Mouse (Mus musculus) hindbrain, embryonic 16.5 days (tissue): Measurements from ENCODE around the gene Aplp2. TPM values are rescaled to one million over a fixed set of nuclear protein-coding genes. Genes with fewer than 3 reads are reported as not detected.
A peak's percentile ranks its signal among the peaks of the same experiment; 100 is the strongest.
"Not testable (repeated sequence)": the region's sequence is repeated elsewhere in the genome, so short reads cannot be mapped to it uniquely, and the experiment has no call there.

Experiments
- ATAC-seq: fragments of 200-750 bp; cut with Nextera tagmentation; 2 replicates; pipeline ENCODE4 v1.8.0; 2017; ENCODE audit warnings: moderate TSS enrichment, moderate library complexity
- H3K27ac ChIP-seq: fragments of 300-500 bp; sonication (generic); 2 replicates; pipeline ENCODE4 v1.5.1; 2014; ENCODE audit warnings: low read depth, mild to moderate bottlenecking, control low read depth, low read length, moderate library complexity
- H3K27me3 ChIP-seq: fragments of 300-500 bp; sonication (generic); replicated peaks from 2 replicates; pipeline ENCODE4 v1.6.1; 2014; ENCODE audit warnings: low read length; ENCODE audit not compliant: control insufficient read depth, insufficient read depth
- H3K36me3 ChIP-seq: fragments of 300-500 bp; sonication (generic); 2 replicates; pipeline ENCODE4 v1.6.1; 2014; ENCODE audit warnings: mild to moderate bottlenecking, low read length, moderate library complexity, mixed read lengths; ENCODE audit not compliant: control insufficient read depth, insufficient read depth
- H3K4me1 ChIP-seq: fragments of 300-500 bp; sonication (generic); 2 replicates; pipeline ENCODE4 v1.6.1; 2014; ENCODE audit warnings: low read depth, low read length; ENCODE audit not compliant: control insufficient read depth, insufficient read depth
- H3K4me2 ChIP-seq: fragments of 300-500 bp; sonication (generic); 2 replicates; pipeline ENCODE4 v1.6.1; 2014; ENCODE audit warnings: mild to moderate bottlenecking, low read length, control low read depth, moderate library complexity
- H3K4me3 ChIP-seq: fragments of 300-500 bp; sonication (generic); 2 replicates; pipeline ENCODE4 v1.5.1; 2014; ENCODE audit warnings: mild to moderate bottlenecking, low read length, control low read depth, moderate library complexity
- H3K9ac ChIP-seq: fragments of 300-500 bp; sonication (generic); 2 replicates; pipeline ENCODE4 v1.6.1; 2014; ENCODE audit warnings: low read depth, mild to moderate bottlenecking, control low read depth, low read length, moderate library complexity
- H3K9me3 ChIP-seq: fragments of 300-500 bp; sonication (generic); 2 replicates; pipeline ENCODE4 v1.6.1; 2014; ENCODE audit warnings: mild to moderate bottlenecking, low read length, moderate library complexity; ENCODE audit not compliant: control insufficient read depth
- WGBS: fragments of 180-500 bp; shearing (Covaris S2); extraction: QIAGEN DNeasy Blood & Tissue Kit; methylation state at CpG from one replicate; pipeline ENCODE4 v1.1.7; 2014; 5-methylcytosine and 5-hydroxymethylcytosine counted together
- polyA plus RNA-seq: library from polyadenylated mRNA; unstranded; fragments of >200 nt; fragmentation: Nextera tagmentation; extraction: Ambion mirVana; gene quantifications from 2 replicates; pipeline ENCODE4 v1.2.1, GENCODE M21; 2015

Gene Aplp2
- polyA plus RNA-seq, 1 experiment from 2014 or later: 464 TPM

DNA sequence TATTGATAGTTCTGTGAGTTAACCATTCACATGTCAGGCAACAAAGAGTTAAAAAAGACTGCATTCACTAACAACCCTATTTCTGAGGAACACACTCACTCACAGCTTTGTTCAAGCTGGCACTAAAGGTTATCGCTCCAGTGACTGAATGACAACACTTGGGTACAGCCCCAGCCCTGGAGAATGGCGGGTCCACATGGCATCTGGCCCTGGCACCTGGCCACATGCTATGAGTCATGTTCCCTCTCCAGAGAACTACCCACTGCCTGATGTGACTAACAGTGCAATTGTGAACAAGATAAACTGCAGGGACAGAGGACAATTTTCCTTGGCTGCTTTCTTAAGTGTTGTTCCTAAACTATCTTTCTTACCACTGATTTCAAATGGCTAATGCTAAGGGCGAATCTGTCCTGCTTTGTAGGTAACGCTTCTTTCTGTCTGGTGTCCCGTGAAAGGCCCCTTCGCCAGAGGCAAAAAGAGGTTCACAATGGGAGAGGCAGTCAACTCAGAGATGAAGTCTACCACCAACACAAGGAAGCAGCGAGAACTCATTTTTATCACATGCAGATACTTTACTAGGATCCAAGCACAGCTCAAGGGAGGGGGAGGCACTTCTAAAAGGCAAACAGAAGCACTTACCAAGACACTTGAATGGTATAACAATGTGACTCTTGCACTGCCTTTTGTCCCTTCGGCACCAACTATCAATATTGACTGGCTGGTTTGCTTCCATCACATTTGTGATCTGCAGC, 35.1 kb downstream of the Aplp2 start:
- Histone ChIP-seq H3K9ac (no peak overlapping the region), H3K9me3 (no peaks in the 10 kb centered on the region), H3K27me3 (no peaks in the 10 kb centered on the region), H3K4me3 (no peak overlapping the region), H3K36me3 (peaks cover 2% of the 10 kb centered on the region; the same call in 1 of the 2 replicates), H3K4me2 (no peak overlapping the region), H3K27ac (peak overlapping the region; percentile 39; the same call in 1 of the 2 replicates), H3K4me1 (peaks cover 9% of the 10 kb centered on the region)
- ATAC-seq: peak; percentile 84
- 64% methylated on average over 8 of the region's 8 CpGs for WGBS

DNA sequence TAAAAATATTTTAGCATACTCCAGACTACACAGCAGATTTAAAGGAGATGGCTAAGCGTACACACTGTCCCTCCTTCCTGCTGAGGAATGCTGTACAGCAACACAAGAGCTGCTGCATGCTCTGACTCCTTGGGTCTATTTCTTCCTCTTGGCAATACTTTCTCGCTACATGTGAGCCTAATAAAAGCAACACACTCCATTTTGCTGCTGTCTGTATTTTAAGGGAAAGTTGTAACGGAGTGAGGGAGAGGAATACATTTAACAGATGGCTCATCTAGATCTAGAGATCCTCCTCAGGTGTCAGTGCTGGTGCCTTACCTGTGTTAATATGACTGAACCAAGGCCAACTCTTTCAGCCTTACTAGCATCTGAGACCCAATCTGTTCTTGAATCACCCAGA, 35.6 kb downstream of the Aplp2 start:
- H3K4me1 ChIP-seq: peaks cover 7% of the 10 kb centered on the region; the same call in 1 of the 2 replicates
- no peak for ATAC-seq
- H3K9ac ChIP-seq: no peak overlapping the region
- H3K4me2 ChIP-seq: no peak overlapping the region
- H3K27ac ChIP-seq: no peak overlapping the region
- peaks cover 4% of the 10 kb centered on the region; the same call in 1 of the 2 replicates for H3K36me3 ChIP-seq
- WGBS: 60% methylated on average over 3 of the region's 3 CpGs
- H3K4me3 ChIP-seq: no peak overlapping the region
- no peaks in the 10 kb centered on the region for H3K9me3 ChIP-seq
- H3K27me3 ChIP-seq: no peaks in the 10 kb centered on the region

DNA sequence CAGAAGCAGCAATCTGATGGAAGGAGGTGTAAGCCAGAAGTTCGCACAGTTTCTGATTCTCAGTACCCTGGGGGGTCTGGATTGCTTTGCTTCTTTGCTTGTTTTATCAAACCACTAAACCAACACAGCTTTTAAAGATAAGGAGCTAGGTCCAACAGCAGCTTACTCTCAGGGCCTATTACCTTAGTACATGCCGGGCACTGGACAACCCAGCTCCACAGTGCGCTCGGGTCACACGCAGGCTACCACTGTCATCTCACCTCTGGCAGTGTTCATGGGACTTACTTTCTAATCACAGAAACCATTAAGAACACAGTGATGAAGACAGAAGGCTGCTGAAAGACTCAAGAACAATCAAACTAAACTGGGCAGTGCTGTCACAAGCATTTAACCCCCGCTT, 36.3 kb downstream of the Aplp2 start:
- Histone ChIP-seq H3K27me3 (no peaks in the 10 kb centered on the region), H3K27ac (no peak overlapping the region), H3K36me3 (peaks cover 6% of the 10 kb centered on the region; the same call in 1 of the 2 replicates), H3K9me3 (no peaks in the 10 kb centered on the region), H3K4me3 (no peak overlapping the region), H3K4me2 (no peak overlapping the region), H3K9ac (no peak overlapping the region), H3K4me1 (peaks cover 7% of the 10 kb centered on the region; the same call in 1 of the 2 replicates)
- 92% methylated on average over 6 of the region's 6 CpGs for WGBS
- ATAC-seq: no peak

DNA sequence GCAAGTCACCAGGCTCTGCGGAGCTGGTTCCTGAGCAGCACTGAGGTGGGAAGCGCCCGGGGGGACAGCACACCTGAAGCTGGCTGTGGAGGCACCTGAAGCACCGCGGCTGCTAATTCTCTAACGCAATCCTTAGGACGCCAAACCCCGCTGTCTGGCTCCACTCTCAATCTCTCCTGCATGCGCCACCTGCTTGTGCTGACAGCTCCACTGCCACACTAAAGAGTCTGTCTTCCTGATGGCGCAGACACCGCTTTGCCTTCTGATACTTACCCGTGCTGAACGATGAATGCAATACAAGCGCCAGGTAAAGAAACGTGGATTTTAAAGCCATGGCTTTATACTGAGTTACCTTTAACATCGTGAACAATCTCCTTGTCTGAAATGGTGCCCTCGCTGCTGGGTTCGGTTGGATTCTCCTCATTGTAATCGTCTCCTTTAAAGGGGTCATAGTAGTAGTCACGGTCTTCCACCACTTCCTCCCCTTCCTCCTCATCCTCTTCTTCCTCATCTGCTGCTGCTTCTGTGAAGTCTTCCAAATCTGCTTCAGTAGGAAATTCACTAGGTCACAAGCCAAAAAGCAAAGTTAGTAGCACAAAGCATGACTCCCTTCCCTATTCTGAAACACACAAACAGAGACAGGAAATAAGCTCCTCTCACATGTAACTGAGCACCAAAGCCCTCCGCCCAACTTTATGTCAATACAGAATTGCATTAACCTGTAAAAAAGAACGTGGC, 43.1 kb downstream of the Aplp2 start:
- 95% methylated on average over 22 of the region's 22 CpGs for WGBS
- Histone ChIP-seq H3K9ac (no peak overlapping the region), H3K4me2 (no peak overlapping the region), H3K36me3 (peaks cover 19% of the 10 kb centered on the region), H3K4me1 (no peaks in the 10 kb centered on the region), H3K4me3 (no peak overlapping the region), H3K27me3 (no peaks in the 10 kb centered on the region), H3K9me3 (no peaks in the 10 kb centered on the region), H3K27ac (no peak overlapping the region)
- no peak for ATAC-seq

DNA sequence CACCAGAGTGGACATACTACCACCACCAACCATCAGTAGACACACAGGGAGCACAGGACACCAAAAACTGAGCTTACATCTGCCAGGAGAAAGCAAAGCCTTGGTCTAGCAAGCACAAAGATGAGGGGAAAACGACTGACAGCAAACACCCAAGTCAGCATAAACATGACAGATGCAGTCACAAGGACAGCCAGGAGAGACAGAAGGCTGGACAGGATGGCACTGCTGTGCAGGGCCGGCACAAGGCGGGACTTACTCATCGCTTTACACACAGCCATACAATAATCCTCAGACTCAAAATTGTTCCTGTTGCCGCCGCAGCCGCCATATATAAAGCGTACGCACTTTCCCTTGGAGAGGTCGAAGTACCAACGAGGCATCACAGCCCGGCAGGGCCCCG, 44.3 kb downstream of the Aplp2 start:
- Histone ChIP-seq H3K9ac (no peak overlapping the region), H3K27me3 (no peaks in the 10 kb centered on the region), H3K27ac (no peak overlapping the region), H3K36me3 (peaks cover 19% of the 10 kb centered on the region), H3K4me2 (no peak overlapping the region), H3K4me3 (no peak overlapping the region), H3K9me3 (no peaks in the 10 kb centered on the region), H3K4me1 (no peaks in the 10 kb centered on the region)
- WGBS: 83% methylated on average over 13 of the region's 13 CpGs
- no peak for ATAC-seq

DNA sequence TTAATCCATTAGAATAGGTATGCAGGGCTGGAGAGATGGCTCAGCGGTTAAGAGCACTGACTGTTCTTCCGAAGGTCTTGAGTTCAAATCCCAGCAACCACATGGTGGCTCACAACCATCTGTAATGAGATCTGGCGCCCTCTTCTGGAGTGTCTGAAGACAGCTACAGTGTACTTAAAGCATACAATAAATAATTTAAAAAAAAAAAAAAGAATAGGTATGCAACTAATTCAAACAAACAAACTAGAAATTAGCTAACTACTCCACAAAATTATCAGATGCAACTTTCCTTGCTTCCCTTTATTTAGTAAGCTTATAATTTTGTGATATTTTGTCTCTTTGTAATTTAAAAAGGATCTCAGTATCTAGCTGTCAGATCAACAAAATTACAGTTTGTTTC, 46.1 kb downstream of the Aplp2 start:
- H3K36me3 ChIP-seq: peaks cover 27% of the 10 kb centered on the region
- H3K4me1 ChIP-seq, H3K27me3 ChIP-seq, H3K4me2 ChIP-seq, H3K27ac ChIP-seq, H3K4me3 ChIP-seq, ATAC-seq, H3K9me3 ChIP-seq, H3K9ac ChIP-seq: not testable (repeated sequence)
- WGBS: 83% methylated on average over 3 of the region's 3 CpGs

DNA sequence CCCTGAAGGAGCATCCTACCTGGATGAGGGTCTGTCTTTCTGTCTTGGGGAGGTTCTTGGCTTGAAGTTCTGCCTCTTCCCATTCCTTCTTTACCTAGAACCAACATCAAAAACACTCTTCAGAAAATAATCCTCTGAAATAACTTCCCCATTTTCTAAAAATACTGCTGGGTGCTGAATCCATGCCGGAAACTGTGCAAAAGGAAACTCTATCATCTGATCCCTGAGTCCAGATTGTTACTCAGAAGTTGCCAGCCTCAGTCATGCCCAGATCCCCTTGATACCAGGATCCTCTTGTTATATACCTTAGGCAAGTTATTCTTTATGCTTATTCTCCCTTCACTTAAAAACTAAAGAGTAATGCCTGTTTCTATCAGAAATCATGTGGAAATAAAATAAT, 48.3 kb downstream of the Aplp2 start:
- no peak for ATAC-seq
- Histone ChIP-seq H3K4me2 (no peak overlapping the region), H3K9me3 (no peaks in the 10 kb centered on the region), H3K27me3 (no peaks in the 10 kb centered on the region), H3K27ac (no peak overlapping the region), H3K9ac (no peak overlapping the region; the same call in 1 of the 2 replicates), H3K4me3 (no peak overlapping the region), H3K4me1 (no peaks in the 10 kb centered on the region), H3K36me3 (peaks cover 40% of the 10 kb centered on the region)
- WGBS: 97% methylated on average over 1 of the region's 1 CpGs

DNA sequence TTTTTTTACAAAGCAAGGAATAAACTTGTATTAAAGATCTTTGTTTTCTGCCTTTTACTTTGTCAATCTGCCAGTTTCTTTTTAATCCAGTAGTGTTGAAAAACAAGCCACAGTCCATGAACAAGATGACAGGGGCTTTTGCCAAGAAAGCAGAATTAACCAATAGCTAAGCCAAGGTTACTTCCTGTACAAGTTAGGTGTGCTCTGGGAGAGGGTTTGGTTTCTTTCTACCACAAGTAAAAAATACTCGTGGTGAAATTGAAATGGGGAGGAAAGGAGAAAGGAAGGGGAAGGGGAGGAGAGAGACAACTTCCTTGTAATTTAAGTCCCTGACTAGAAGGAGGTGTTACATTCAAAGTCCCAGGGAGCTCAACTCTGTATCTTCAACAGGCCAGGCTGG, 48.7 kb downstream of the Aplp2 start:
- ATAC-seq: no peak
- Histone ChIP-seq H3K27ac (no peak overlapping the region), H3K9ac (no peak overlapping the region), H3K4me1 (no peaks in the 10 kb centered on the region), H3K4me2 (no peak overlapping the region), H3K9me3 (no peaks in the 10 kb centered on the region), H3K27me3 (no peaks in the 10 kb centered on the region), H3K4me3 (no peak overlapping the region), H3K36me3 (peaks cover 41% of the 10 kb centered on the region)
- 91% methylated on average over 1 of the region's 1 CpGs for WGBS

DNA sequence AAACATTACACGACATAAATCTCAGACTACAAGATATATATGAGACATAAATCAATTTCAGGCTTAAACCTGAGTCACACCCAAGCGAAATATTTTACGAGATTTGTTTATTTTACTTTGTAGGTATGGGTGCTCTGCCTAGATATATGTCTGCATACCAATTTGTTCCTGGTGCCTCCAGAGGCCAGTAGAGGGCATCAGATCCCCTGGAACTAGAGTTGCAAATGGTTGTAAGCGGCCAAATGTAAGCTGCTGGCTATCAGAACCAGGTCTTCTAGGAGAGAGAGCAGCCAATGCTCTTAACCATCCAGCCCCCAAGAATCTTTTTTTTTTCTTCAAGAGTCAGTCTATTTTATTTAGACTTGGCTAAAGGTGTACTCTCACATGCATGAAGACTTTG, 51.7 kb downstream of the Aplp2 start:
- no peak overlapping the region for H3K9ac ChIP-seq
- no peaks in the 10 kb centered on the region for H3K27me3 ChIP-seq
- ATAC-seq: no peak
- no peaks in the 10 kb centered on the region for H3K4me1 ChIP-seq
- no peak overlapping the region for H3K27ac ChIP-seq
- no peaks in the 10 kb centered on the region for H3K9me3 ChIP-seq
- H3K36me3 ChIP-seq: peaks cover 47% of the 10 kb centered on the region
- no peak overlapping the region for H3K4me2 ChIP-seq
- 81% methylated on average over 4 of the region's 4 CpGs for WGBS
- no peak overlapping the region for H3K4me3 ChIP-seq
